Mouse (Mus musculus) heart, postnatal 10 days (tissue): ENCODE measurements around the gene Arhgef39. TPM values are rescaled to one million over a fixed set of nuclear protein-coding genes. Genes with fewer than 3 reads are reported as not detected.
"Not testable (repeated sequence)": the region's sequence is repeated elsewhere in the genome, so short reads cannot be mapped to it uniquely, and the experiment has no call there.

Experiments
- DNase-seq, 2 experiments: peaks; one replicate each; pipeline ENCODE4 v3.0.0; 2021
- intact Hi-C: fragments of 180-260 bp; cut with DNase I; formaldehyde crosslinking; loops from one replicate; pipeline ENCODE4 v1.15.1; 2025
- total RNA-seq, 2 experiments: library from RNA; stranded (reverse); gene quantifications; 2 replicates each; pipeline ENCODE4 v1.2.3; 2021

The Arhgef39 gene
- total RNA-seq, 2 experiments from 2014 or later = 4.0 to 5.2 TPM

DNA sequence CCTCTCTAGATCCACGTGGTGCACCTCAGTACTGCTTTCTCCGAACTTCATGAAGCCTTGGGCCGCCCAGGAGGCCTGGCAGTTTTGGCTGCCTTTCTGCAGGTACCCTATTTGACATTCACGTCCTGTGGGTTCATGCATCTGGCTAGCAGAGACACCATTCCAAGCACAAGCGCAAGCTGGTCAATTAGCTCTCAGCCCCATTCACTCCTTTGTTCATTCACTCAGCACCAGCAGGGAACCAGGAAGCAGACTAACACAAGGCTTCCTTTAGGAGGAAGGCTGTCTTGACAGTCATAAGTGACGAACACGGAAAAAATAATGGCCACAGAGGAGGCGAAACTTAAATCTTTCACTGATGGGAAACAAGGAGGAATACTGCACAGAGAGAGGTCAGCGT lies 9.6 kb upstream of the Arhgef39 start:
- no peak for DNase-seq
- intact Hi-C loops = no loop called here

DNA sequence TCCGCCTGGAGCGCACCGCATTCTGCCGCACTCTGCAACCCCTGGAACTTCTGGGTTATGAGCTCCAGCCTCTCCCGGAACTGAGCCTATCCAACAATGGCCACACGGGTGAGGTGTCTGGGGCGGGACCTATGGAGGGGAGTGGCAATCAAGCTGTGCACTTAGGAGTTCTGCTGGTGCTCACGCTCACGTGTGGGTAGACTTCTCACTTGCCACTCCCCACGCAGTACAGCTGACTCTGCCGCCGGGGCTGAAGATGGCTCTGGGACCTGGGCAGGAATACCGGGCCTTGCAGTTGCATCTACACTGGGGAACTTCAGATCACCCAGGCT lies 9.1 kb upstream of the Arhgef39 start:
- intact Hi-C loops = no loop called here
- peak; percentile 63 to 64 for DNase-seq

DNA sequence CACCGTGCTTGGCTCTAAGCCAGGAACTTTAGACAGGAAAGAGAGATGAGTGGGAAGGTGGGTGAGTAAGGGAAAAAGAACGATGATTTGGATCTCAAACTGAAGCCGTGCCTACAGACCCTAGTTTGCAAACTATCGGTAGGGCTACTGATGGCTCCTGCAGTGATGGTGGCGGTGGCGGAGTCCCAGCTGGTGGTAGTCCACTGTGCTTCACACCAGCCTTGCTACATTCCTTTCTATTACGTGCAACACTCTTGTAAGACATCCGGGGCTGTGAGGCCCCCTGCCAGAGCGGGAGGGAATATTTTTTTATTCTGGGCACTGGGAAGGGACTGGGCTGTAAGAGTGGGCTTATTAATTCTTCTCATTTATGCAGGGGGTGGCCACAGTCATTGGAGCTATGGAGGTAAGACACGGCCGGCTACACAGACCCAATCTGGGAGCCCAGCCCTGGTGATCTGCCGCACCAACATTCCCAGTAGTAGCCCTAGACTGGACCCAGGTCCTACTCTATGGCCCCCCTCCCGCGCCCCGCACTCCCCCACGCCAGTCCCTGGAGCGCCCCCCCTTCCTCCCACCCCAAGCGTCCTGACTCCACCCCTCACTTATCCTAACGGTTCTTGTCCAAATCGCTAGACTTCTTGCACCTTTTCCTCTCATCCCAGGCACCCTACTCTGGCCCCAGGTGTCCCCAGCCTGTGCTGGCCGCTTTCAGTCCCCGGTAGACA lies 8.6 kb upstream of the Arhgef39 start:
- intact Hi-C loops = no loop called here
- no peak for DNase-seq

GRCm38 (mm10) chr4:43506536-43507185 lies 7.2 kb upstream of the Arhgef39 start, which contains the start of gene Car9:
Car9 (plus strand) TSS chr4:43506966.
- DNase-seq = no peak

GRCm38 (mm10) chr4:43506074-43506473 lies 6.6 kb upstream of the Arhgef39 start:
- no peak for DNase-seq

More at GRCm38 (mm10) chr4:43506536-43507185, 7.2 kb upstream of the Arhgef39 start, which contains the start of gene Car9:
- intact Hi-C loops = no loop called here

DNA sequence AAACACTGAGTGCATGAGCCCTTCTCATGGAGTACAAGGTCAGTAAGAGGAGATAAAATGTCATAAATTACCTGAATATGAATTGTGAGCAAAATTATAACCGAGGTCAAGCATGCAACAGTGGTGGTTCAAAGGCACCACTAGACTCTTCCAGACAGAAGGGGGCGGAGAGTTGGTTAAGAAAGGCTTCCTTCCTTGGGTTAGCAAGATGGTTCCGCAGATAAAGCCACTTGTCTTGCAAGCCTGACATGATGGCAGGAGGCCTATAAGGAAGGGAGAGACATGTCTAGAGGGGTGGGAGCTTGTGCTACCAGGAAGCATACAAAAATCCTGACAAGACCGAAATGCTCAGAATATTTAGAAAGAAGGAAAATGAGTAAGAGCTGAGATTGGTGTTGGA lies 4.8 kb upstream of the Arhgef39 start:
- DNase-seq = no peak
- intact Hi-C loops = no loop called here

More at GRCm38 (mm10) chr4:43506074-43506473, 6.6 kb upstream of the Arhgef39 start:
- intact Hi-C loops = no loop called here

DNA sequence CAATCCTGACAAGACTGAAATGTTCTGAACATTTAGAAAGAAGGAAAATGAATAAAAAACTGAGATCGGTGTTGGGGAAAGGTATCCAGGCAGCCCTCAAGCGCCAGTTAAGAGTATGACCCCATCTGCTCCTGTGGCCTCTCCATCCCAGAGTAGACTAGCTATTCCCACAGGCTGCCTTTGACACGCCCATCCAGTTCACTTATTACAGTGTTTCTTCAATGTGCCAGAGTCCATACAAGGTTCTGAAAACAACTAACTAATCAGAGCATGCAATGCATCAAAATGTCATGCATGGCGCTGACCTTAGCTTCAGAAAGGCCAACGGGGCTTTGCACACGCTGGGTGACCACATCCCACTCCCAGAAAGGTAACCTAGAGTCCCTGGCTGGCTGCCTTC lies 4.0 kb upstream of the Arhgef39 start:
- no peak for DNase-seq
- intact Hi-C loops = no loop called here

- no peak for DNase-seq
Observed at GRCm38 (mm10) chr4:43503041-43503440, 3.5 kb upstream of the Arhgef39 start.

DNA sequence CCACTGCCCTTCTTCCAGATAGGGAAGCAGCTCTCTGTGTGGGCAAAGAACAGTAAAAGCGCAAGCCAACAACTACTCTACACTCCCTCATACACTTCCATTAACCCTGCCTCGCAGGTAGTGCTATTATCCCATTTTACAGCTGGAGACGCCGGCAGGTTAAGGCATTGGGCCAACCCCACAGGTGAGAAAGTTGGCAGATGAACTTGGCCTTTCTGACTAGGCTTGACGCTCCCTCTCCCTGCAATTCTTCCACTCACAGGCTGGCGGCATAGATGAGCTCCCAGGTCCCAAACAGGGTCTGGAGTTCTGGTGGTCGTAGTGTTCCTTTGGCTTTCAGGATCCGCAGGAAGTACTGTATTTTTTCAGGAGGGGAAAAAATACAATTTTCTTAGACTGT lies 512 bp downstream of the Arhgef39 start:
- intact Hi-C loops = no loop called here
- no peak for DNase-seq

More at GRCm38 (mm10) chr4:43503041-43503440, 3.5 kb upstream of the Arhgef39 start:
- intact Hi-C loops = no loop called here

DNA sequence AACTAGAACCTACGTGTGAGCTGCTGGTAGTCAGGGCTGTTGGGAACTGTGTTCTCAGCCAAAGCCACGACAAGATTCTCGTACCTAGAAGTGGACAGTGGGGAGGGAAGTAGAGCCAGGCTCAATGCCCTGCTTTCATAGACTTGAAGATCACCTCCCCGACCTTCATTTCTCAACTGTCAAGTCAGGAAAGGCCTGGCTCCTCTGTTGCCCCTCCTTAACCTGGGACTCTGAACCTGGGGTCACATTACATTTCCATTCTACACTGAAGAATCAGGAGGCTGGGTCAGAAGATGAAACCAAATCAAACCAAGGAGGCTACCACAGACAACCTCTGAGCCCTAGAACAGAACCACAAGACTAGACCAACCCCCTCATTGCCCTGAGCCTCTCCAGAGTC lies 1.5 kb downstream of the Arhgef39 start:
- no peak for DNase-seq

GRCm38 (mm10) chr4:43497405-43497804 lies 2.1 kb downstream of the Arhgef39 start:
- intact Hi-C loops = no loop called here
- DNase-seq = no peak

More for the DNA sequence above, 1.5 kb downstream of the Arhgef39 start:
- intact Hi-C loops = no loop called here

GRCm38 (mm10) chr4:43496587-43496986 lies 2.9 kb downstream of the Arhgef39 start:
- DNase-seq = no peak
- intact Hi-C loops = no loop called here

DNA sequence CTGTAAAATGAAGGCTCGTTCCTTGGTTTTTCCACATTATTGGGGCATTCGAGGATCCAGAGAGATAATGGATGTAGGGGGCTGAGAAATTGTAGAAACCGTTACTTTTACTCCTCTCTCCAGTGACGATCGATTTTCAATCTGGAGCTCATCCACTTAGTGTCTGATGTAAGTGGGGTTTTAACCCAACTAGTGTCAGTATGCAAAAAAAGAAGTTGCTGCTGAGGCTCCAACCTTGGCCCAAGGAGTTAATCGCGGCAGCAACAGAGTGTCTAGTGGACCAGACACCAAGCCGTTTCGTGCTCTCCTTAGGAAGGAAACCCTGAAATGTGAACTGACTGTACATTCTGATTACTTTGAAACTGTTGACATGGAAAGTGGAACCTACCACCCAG lies 5.7 kb downstream of the Arhgef39 start:
- DNase-seq = peak in 1 of 2 experiments; percentile 32
- intact Hi-C loops = loop anchor here (2.0 kb wide), 1 partner anchor 31 kb away; no protein-coding TSS in a partner anchor

DNA sequence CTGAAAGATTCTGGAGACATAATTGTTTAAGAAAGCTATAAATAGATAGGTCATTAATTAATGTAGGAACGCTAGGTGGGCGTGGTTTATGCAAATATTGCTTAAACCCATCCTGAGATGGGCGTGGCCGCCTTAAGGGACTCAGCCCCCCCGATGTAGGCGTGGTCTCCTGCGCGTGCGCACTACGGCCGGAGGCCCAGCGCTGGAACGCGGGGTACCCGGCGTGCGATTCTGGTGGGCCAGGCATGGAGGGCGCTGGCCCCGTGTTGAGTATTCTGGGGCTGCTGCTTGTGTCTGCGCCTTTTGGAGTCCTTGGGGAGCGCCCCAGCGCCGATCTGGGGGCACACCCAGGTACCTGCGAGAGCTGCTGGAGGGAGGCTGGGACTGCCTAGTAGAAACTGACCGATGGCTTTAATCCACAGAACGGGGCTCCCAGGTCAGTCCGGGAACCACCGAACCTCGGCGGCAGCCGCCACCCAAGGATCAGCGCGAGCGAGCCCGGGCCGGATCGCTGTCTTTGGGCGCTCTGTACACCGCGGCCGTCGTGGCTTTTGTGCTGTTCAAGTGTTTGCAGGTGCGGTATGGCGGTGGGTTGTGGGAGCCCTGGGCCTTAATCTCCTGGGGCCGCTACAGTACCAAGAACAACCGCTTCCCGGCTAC lies 6.2 kb downstream of the Arhgef39 start:
- peak; percentile 97 to 98 for DNase-seq
- intact Hi-C loops = loop anchor here (2.0 kb wide), 1 partner anchor 31 kb away; no protein-coding TSS in a partner anchor

DNA sequence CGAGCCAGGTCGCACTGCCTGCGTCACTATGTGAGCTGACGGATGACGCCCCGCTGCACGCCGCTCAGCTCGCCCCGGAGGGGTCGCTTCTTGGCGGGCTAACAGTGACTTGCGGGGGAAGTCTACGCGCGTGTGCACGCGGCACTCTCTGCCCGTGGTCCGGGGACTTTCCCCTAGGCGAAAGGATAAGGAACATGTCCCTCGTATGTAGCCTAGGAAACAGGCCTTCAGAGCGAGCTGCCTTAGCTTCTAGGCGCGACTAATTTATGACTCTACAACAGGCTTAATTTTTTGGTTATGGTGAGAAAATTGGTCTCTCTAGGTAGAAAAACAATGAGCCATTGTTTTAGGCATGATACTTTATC lies 6.7 kb downstream of the Arhgef39 start, which contains the start of gene Ccdc107:
TSS of gene Ccdc107 (plus strand) at position 80 of the 365 bp plus-strand sequence.
- DNase-seq = peak; percentile 91 to 94
- intact Hi-C loops = loop anchor here (2.0 kb wide), 1 partner anchor 32 kb away; no protein-coding TSS in a partner anchor

DNA sequence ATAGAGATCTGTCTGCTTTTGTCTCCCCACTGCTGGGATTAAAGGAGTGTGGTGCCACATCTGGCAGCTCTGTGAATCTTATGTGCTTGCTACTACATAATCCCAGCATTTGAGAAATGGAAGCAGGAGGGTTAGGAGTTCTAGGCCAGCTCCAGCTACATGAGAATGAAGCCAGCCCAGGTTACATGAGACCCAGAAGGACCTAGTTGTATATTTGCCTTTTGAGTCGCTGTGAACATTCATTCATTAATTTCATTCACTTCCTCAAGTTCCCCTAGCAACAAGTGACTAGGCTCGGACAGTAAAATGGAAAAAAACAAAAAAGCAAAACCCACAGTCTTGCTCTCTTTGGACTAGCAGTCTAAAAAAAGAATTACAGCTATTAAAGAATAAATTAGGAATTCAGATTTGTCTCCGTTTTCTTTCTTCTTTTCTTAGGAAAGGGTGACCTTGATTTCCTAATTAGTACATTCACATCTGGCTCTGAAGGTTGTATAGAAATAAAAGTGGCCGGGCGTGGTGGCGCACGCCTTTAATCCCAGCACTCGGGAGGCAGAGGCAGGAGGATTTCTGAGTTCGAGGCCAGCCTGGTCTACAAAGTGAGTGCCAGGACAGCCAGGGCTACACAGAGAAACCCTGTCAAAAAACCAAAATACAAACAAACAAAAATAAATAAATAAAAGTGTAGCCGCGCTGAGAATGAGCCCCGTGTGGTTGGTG lies 7.2 kb downstream of the Arhgef39 start:
- no peak for DNase-seq
- intact Hi-C loops = loop anchor here (2.0 kb wide), 1 partner anchor 33 kb away; no protein-coding TSS in a partner anchor

- DNase-seq = peak; percentile 57 to 58
Observed at GRCm38 (mm10) chr4:43490801-43491200, 8.7 kb downstream of the Arhgef39 start.

GRCm38 (mm10) chr4:43489611-43490010 lies 9.9 kb downstream of the Arhgef39 start:
- no peak for DNase-seq
- intact Hi-C loops = loop anchor here (1.0 kb wide), 1 partner anchor 69 kb away; no protein-coding TSS in a partner anchor

More at GRCm38 (mm10) chr4:43490801-43491200, 8.7 kb downstream of the Arhgef39 start:
- intact Hi-C loops = no loop called here

GRCm38 (mm10) chr4:43485666-43486065 lies 13.8 kb downstream of the Arhgef39 start:
- intact Hi-C loops, DNase-seq: not testable (repeated sequence)

GRCm38 (mm10) chr4:43483535-43484091 lies 15.9 kb downstream of the Arhgef39 start, which contains the start of gene Sit1:
Sit1 (minus strand) TSS chr4:43483734.
- DNase-seq = no peak
- intact Hi-C loops = no loop called here
